Mouse (Mus musculus) retina, adult 2 months (tissue): ENCODE results near the gene Fads6.

Experiments
- DNase-seq: peaks from one replicate; pipeline ENCODE4 v3.0.0-alpha.2; 2012; ENCODE audit warnings: low read depth, low spot score

Gene Fads6

DNA sequence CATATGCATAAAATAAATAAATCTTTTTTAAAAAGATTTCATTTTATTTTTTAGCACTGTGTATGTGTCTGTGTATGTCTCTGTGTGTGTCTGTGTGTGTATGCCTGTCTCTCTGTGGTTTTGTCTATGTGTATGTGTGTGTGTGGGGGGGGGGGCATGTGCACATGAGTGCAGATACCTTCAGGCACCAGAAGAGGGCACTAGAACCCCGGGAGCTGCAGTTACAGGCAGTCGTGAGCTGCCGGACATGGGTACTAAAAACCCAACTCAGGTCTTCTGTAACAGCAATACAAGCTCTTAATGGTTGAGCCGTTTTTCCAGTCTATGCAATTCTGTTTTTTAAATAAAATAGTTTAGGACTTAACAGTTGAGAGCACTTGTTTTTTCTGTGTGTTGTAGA is 3.3 kb upstream of the Fads6 start:
- no peak for DNase-seq

DNA sequence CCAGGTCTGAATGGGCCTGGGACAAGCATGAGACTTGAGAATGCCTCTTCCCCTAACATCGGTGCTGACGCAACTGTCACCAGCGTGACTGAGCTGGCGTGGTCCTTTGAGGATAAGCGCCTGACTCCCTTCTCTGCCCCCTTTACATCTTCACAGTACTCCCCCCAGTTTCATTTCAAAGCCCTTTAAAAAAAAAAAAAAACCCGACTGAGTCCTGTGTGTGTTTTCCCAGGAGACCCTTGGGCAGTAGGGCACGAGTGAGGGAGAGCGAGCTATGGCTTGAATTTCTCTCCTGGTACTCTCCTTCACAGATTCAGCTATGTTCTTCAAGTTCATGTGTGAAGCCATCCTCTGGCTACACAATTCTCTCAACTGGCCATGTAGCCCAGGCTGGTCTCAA is 697 bp upstream of the Fads6 start:
- DNase-seq = no peak

DNA sequence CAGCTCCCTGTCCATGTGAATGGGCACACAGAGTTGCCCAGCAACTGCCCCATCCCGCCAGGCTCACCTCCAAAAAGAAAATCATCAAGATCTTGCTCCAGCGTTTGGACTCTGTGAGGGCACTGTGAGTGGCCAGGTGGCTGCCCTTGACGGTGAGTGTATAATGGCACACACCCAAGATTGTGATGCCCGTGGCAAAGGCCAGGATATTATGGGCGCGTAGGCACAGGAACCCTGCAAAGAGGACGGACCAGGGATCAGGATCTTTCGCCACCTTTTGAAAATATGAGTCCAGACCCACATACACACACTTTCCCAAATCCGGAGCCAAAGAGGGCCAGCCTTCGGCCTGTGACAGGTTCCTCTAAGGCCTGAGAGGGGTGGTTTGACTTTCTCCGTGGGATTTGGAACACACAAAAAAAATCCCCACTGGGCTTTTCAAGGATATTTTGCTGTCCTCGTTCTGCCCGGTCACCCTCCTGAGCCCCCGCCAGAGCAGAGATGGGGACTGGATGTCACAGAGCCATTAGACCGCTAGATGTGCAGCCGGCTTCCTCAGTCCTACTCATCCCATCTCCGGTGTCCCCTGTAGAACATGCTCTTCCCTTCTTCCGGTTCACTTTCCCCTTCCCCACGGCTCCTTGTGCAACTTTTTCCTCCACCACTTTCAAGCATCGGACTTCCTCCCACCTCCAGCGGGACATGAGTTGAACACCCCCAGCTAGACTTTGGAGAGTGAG is 822 bp downstream of the Fads6 start:
- no peak for DNase-seq

DNA sequence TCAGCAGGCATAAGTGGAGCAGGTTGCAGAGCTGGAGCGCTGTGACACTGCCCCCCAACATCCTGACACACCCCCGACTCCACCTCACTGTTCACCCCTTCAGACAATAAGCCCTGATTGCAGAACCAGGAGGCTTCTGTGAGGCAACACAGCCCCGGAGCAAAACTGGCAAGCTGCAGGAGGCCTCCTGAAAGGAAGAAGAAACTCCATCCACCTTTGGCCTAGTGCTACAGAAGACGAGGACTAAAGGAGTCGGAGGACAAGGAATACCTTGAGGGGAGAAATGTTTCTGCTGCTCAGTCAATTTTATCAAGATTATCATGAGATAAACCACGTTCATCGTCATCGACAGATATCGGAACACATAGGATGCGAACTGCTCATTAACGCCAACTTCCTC is 1.5 kb downstream of the Fads6 start:
- no peak for DNase-seq

DNA sequence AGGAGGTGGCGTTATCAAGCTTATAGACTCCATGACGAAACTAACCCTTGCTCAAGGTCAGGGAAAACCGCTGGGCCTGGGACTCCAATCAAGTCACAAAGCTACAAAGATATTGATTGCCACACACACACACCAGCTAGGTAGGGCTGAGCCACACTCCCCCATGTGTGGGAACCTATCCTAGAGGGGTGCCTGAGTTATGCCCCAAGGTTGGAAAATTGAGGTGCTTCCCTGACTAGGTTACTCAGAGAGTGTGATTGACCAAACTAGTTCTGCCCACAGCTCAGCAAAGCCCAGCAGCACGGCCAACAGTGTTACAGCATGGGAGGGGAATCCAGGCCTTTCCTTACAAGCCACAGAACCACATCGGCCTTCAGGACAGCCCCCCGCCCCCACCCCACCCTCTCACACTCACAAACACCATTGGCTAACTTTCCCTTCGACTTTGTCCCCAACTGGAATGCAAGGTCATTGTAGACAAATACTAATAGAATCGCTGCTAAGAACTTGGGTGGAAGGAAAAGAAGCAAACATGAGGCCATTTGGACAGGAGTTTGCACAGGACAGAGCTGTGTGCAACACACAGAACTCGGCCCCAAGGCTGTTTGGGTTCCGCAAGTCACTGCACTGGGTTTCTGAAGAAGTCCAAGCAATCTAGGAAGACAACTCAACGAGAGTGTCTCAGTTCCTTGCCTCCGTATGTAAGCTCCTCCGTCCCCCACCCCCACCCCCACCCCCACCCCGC is 4.7 kb downstream of the Fads6 start:
- no peak for DNase-seq

DNA sequence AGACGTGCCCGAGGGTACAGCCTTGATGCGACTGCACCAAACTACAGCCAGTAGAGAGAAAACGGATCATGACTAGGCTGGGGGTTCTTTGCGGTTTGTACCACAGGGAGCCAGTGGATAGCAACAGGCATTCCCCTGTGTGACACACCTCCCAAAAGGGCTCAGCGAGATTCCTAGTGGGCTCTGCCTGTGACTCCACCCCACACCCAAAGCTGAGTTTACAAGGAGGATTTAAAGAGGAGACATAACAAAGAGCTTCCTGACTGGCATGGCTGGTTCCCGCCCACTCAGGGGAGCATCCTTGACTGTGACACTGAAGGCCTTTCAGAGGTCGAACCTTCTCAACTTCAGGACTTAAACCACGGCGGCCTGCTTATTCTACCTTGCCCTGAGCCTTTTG is 6.0 kb downstream of the Fads6 start:
- DNase-seq = no peak

DNA sequence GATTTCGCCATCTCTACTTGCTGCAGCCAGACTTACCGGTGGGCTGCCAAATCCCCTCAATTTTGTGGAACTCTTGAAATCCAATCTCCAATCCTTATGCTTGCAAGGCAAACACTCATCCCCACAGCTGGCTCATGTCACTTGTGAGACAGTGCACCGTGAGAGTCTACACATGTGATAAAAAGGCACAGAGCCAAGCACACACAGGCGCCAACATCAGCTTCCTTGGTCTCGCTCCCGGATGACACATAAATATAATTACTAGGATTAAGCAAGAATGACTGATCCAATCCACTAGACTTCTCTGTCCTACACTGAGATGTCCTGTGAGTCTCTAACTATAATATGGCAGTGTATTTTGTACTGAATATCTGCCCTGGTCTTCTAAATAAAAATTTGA is 6.5 kb downstream of the Fads6 start:
- no peak for DNase-seq

DNA sequence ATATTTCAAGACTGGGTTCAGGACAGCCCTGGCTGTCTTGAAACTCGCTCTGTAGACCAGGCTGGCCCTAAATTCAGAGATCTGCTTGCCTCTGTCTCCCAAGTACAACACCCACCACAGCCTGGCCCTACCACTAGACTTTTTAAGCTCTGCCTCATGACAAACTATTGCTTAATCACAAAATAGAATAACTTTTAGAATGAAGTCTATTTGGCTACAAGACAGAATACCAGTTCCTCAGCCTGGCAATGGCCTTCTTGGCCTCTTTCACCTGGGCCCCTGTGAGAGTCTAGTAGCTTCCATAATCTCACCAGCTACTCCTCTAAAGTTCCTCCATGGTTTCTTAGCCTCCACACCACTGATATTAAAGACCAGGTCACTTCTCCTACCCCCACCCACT is 7.1 kb downstream of the Fads6 start:
- no peak for DNase-seq

DNA sequence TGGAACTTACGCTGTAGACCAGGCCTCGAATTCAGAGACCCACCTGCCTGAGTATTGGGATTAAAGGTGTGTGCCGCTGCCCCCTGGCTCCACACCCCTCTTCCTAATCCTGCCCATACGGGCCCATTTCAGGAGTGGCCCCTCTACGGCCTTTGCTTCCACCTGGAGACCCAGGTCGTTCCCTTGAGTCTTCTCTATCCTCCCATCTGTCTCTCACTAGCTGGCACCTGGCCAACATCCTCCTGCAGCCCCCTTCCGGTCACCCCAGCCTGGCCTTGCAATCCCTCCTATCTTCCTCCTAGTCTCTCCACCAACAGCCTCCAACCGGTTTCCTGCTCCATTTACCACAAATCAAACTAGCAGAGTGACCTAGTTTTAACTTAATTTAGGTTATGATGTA is 7.6 kb downstream of the Fads6 start:
- no peak for DNase-seq

DNA sequence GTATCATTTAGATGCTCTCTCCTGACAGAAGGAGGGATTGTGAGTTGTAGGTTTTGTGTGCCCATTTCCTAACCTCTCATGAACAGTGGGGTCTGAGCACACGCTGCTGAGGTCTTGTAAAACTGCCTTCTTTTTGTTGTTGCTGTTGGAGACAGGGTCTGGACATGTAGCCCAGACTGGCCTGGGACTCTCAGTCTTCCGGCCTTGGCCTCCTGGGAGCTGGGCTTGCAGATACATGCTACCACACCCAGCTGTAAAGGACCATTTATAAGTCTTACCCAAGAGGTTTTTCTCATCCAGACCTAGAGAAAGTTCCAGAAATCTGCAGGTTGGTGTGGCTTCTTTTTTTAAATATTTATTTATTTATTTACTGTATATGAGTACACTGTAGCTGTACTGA is 9.2 kb downstream of the Fads6 start:
- no peak for DNase-seq

DNA sequence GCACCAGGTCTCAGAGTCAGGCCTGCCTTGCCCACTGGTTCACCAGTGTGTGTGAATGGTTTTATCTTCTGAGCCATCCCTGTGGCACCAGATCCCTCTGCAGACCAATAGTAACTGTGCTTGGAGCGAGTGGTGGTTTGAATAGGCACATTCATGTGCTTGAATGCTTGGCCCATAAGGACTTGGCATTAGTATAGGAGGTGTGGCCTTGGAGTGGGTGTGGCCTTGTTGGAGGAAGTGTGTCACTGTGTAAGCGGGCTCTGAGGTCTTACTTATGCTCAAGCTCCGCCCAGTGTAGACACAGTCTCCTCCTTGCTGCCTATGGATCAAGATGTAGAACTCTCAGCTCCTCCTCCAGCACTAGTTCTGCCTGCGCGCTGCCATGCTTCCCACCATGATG is 10.1 kb downstream of the Fads6 start:
- DNase-seq = no peak

DNA sequence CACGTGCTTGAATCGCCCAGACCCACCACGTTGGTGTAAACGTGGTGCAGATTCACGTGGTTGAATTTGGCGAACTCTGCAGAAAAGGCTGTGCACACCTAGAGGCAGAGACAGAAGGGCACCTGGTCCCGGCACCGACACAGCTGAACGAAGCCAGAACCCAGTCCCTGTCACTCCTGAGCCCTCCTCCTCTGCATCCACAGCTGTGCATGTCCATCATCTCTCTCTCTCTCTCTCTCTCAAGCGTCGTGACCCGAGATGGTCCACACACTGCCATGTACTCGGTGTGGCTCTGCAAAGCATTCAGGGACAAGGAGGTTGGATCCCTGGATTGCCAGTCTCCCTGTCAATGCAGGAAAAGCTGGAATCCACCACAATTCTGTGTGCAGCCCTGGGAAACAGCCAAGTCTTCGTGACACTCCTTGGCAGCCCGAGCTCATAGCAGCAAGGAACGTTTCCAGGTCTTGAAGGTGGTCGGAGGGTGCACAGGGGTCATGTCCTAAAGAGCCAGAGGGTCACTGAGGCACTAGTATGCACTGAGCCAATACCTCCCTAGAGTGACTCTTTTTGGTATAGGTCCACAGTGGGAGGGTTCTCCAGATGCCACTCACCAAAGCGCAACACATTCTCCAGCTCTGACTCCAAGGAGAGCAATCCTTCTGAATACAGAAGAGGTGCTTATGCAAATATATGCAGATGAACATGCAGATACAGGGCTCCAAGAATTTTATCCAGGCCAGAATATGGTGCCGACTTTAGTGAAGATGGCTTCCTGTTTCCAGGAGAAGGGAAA is 11.1 kb downstream of the Fads6 start:
- DNase-seq = no peak

DNA sequence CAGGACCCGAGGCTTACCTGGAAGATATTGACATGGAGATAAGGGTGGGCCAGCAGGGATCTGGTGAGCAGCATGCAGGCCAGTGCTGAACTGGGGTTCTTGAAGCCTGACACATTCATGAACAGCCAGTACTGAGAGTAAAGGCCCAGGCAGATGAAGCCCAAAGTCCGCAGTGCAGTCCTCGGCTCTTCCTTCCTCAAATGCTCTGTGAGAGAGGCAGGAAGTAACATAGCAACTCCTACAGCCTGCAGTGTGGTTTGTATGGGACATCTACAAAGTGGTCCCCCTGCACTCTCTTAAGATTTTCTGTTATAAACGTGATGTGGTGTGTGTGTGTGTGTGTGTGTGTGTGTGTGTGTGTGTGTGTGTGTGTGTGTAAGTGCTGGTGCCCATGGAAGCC is 12.2 kb downstream of the Fads6 start:
- DNase-seq = no peak

DNA sequence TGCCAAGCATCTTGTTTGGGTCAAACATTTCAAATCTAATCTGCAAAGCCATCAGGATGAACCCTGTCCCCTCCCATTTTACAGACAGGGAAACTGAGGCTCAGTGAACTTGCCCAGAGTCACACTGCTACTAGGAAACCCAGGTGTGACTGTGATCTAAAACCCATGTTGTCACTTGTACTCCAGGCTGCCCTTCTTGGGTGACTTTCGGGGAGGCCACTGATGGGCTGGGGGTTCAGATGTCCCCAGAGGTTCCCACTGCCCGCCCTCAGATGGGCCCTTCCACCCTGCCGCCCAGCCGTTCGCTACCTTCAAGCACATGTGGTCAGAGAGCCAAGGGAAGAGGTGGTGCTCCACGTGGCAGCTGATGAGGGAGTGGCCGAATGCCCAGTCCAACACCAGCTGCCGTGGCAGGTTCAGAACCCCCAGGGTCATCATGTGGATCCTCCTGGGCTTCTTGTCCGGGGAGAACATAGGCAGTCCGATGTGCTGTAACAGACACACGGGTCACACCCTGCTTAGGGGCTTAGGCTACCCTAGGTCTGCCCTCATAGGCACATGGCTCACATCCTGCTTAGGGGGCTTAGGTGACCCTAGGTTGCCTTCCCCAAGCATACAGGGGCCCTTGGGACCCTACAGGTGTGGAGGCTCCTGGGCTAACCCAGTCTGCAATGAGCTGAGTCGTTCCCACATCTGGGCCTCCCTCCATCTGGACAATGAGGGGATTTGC is 13.4 kb downstream of the Fads6 start:
- DNase-seq = no peak

DNA sequence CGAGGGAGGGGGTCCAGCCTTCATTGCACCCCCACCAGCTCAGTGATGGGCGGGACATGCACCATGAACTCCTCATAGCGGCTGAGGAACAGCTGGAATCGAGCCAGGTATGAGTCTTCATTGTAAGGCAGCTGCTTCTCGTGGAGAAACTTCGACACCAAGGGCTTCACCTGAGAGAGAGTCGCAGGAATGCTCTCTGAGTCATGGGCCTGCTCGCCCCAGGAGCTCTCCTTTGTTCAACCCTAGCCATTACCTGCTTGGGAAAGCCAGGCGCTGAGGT is 14.0 kb downstream of the Fads6 start:
- no peak for DNase-seq

DNA sequence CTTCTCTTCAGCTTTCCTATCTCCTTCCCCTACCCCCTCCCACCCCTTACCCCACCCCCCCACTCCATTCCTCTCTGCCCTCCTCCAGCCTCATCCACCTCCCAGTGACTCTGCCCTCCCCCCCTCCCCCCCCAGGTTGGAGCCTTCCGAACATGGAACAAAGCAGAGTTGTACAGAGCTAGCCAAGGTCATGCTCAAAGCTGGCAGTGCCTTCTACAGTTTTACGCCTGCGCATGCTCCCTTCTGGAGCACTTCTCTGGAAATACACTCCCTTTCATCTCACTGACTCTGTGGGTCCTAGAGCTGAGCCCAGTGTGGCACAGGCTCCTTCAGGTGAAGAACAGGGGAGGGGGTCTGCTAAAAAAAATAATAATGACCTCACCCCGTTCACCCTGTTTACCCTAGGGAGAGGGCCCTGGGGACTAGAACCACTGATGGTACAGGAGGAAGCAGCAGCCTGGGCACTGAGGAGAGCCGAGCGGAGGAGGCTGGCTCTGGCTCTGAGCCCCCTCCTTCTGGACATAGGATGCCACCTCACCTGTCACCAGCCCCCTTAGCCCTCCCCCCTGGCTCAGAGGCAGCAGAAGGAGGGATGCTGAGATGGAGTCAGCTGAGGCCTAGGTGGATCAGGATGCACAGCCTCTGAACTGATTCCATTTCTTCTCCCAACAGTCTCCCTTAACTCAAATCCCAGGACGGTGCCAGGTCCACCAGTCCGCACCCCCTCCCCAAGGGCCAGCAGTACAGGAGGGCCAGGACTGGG is 14.6 kb downstream of the Fads6 start:
- no peak for DNase-seq

DNA sequence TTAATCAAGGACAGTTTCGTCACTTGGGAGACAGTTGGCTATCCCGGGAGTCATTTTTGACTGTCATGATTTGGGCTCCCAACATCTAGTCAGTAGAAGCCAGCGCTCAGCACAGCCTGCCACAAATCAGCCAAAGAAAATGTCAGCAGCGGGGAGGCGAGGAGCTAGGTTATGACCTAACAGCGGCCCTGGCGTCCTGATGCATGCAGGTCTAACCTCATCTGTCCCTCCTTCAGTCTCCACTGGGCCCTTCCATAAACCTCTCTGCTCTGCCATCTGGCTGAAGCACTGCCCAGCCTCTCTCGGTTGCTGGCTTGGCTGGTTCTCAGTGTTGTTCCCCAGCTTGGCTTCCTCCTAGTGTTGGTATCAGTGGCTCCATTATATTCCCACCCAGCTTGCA is 15.2 kb downstream of the Fads6 start:
- no peak for DNase-seq

DNA sequence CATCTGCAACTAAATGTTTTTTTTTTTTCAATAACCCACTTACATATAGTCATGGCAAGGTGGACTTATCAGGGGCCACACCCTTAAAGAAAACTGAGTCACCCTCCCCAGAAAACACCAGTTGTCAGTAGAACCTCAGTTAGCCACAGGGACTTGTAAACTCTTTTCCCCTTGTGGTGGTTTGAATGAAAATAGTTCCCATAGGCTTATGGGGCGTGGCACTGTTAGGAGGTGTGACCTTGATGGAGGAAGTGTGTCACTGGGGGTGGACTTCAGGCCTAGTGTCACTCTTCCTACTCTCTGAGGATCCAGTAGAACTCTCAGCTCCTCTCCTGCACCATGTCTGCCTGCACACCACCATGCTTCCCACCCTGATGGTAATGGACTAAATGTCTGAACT is 17.7 kb downstream of the Fads6 start:
- DNase-seq = no peak

DNA sequence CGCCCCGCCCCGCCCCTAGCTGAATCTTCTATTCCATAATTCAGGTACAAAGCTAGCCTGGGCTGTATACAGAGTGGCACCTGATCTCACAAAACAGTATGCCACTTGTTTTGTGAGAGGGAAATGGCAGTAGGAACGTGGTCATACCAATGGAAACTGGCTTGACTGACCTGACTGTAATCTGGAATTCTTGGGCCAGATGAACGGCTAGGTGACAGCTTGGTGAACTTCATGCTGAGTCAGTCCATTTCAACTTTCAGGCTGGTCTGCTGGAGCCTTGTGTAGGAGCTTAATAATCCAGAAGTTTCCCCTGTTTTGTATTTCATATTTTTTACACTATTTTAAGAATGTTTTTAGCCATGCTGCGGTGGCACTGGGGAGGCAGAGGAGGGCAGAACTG is 19.3 kb downstream of the Fads6 start:
- no peak for DNase-seq

DNA sequence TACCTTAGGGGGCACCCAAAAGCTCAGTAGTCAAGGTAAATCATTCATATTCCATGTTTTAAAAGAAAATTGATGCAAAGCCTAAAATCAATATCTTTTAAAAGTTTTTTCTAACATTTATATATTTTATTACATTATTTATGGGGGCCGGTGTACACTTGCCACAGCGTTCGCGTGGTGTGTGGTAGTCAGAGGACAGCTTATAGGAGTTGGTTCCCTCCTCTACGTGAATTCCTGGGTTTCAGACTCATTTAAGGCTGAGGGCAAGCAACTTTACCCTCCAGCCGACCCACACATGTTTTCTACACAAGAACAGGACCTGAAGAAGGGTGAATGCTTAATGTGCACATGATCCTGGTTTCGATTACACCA is 19.9 kb downstream of the Fads6 start:
- DNase-seq = no peak

DNA sequence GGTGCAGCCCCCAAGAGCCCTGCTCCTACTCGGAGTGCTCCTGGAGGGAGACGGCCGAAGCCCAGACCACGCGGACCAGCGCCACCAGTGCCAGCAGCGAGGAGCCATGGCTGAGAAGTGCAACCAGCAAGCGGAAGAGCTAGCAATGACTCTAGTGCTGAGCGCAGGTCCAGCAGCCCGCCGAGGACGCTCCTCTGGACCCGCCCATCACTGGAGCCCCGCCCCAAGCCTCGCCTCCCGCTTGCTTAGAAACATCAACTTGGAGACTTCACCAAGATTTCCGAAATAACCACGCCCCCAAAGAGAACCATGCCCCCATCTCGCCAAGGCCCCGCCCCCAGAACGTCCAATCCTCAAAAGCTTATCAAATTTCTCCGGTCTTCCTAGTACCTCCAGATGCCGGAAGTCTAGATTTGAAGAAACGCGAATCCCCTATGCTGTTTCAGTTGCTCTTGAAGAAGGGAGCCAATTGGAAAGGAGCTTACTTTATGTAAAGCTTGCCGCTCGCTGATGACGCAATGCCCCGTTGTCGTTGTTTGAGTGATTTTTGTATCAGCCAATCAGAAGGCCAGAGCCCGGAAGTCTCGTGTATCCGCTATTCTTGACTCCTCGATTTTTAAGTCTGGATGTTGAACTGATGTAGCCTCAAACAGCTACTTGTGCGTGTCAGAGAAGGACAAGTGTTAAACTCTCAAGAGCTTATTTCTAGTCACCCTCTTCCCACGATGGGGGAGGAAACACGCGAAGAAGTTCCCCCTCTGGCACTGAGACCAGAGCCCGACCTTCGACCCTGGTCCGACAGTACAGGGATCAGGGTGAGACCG is 20.5 kb downstream of the Fads6 start, which contains the start of gene Fdxr:
TSS of gene Fdxr (minus strand) at position 271 of the 824 bp plus-strand sequence.
- peak; percentile 99 for DNase-seq
